Mouse (Mus musculus) MEL (cell line): ENCODE results near the gene Myo18a. TPM values are rescaled to one million over a fixed set of nuclear protein-coding genes. Genes with fewer than 3 reads are reported as not detected.

Experiments
- DNase-seq: peaks from one replicate; pipeline ENCODE4 v3.0.0; 2011; ENCODE audit warnings: low read depth, low spot score
- H3K27ac ChIP-seq: 2 replicates; pipeline ENCODE4 v1.5.1; 2012; ENCODE audit warnings: low read depth, mild to moderate bottlenecking, control low read depth, low read length, moderate library complexity; ENCODE audit not compliant: control insufficient read depth
- H3K27me3 ChIP-seq, 2 experiments: fragments of 150-350 bp in 1 of 2; sonication (generic) in 1 of 2; 2 replicates each; pipeline ENCODE4 v1.6.1; 2012; ENCODE audit warnings: low read length in 2 of 2, mild to moderate bottlenecking in 2 of 2, improper control_type of control experiment in 1 of 2, moderate library complexity in 1 of 2; ENCODE audit not compliant: insufficient read depth in 2 of 2, control insufficient read depth in 1 of 2
- H3K36me3 ChIP-seq, 2 experiments: 2 replicates each; pipeline ENCODE4 v1.6.1; 2012 to 2014; ENCODE audit warnings: low read length in 2 of 2, improper control_type of control experiment in 1 of 2, inconsistent platforms in 1 of 2, mild to moderate bottlenecking in 1 of 2; ENCODE audit not compliant: insufficient read depth in 2 of 2, control insufficient read depth in 1 of 2
- H3K4me1 ChIP-seq, 2 experiments: fragments of 150-350 bp in 1 of 2; sonication (generic) in 1 of 2; 2 replicates each; pipeline ENCODE4 v1.6.1; 2012; ENCODE audit warnings: low read length in 2 of 2, improper control_type of control experiment in 1 of 2, mild to moderate bottlenecking in 1 of 2; ENCODE audit not compliant: insufficient read depth in 2 of 2, control insufficient read depth in 1 of 2
- H3K4me3 ChIP-seq, 2 experiments: fragments of 150-350 bp in 1 of 2; sonication (generic) in 1 of 2; 2 replicates each; pipeline ENCODE4 v1.5.1; 2012; ENCODE audit warnings: low read depth in 2 of 2, low read length in 2 of 2, mild to moderate bottlenecking in 2 of 2, moderate library complexity in 2 of 2, control low read depth in 1 of 2, improper control_type of control experiment in 1 of 2; ENCODE audit not compliant: control insufficient read depth in 1 of 2, insufficient read depth in 1 of 2
- H3K79me2 ChIP-seq: 2 replicates; pipeline ENCODE4 v1.6.1; 2012; ENCODE audit warnings: mild to moderate bottlenecking, low read length, moderate library complexity; ENCODE audit not compliant: control insufficient read depth, poor library complexity, insufficient read depth
- H3K9ac ChIP-seq: 2 replicates; pipeline ENCODE4 v1.6.1; 2012; ENCODE audit warnings: low read depth, mild to moderate bottlenecking, control low read depth, low read length, moderate library complexity; ENCODE audit not compliant: control insufficient read depth, poor library complexity, severe bottlenecking
- H3K9me3 ChIP-seq: fragments of 150-350 bp; sonication (generic); replicated peaks from 2 replicates; pipeline ENCODE4 v1.6.1; 2012; ENCODE audit warnings: mild to moderate bottlenecking, low read length, improper control_type of control experiment, moderate library complexity; ENCODE audit not compliant: insufficient read depth
- BHLHE40 ChIP-seq: IDR thresholded peaks from 2 replicates; pipeline ENCODE4 v1.6.1; 2012; ENCODE audit warnings: low read depth, mild to moderate bottlenecking, inconsistent platforms, low read length, improper control_type of control experiment, borderline replicate concordance
- CHD1 ChIP-seq: IDR thresholded peaks from 2 replicates; pipeline ENCODE4 v1.6.1; 2012; ENCODE audit warnings: low read depth, mild to moderate bottlenecking, inconsistent platforms, low read length, improper control_type of control experiment
- EP300 ChIP-seq, 2 experiments: IDR thresholded peaks; 2 replicates each; pipeline ENCODE4 v1.6.1; 2011; ENCODE audit warnings: improper control_type of control experiment in 2 of 2, low read length in 2 of 2, low read depth in 1 of 2, mild to moderate bottlenecking in 1 of 2
- GABPA ChIP-seq: IDR thresholded peaks from 2 replicates; pipeline ENCODE4 v1.6.1; 2012; ENCODE audit warnings: low read depth, mild to moderate bottlenecking, inconsistent platforms, low read length, improper control_type of control experiment, moderate library complexity
- GATA1 ChIP-seq: IDR thresholded peaks from 2 replicates; pipeline ENCODE4 v1.6.1; 2011; ENCODE audit warnings: low read depth, low read length, improper control_type of control experiment
- HCFC1 ChIP-seq: IDR thresholded peaks from 2 replicates; pipeline ENCODE4 v1.6.1; 2012; ENCODE audit warnings: low read depth, mild to moderate bottlenecking, inconsistent platforms, low read length, improper control_type of control experiment, moderate library complexity
- JUND ChIP-seq: IDR thresholded peaks from 2 replicates; pipeline ENCODE4 v1.6.1; 2011; ENCODE audit warnings: low read depth, mild to moderate bottlenecking, improper control_type of control experiment, low read length
- KAT2A ChIP-seq: conservative IDR thresholded peaks from 2 replicates; pipeline ENCODE4 v1.6.1; 2012; ENCODE audit warnings: low read depth, low read length, improper control_type of control experiment, inconsistent platforms
- MAFK ChIP-seq: IDR thresholded peaks from 2 replicates; pipeline ENCODE4 v1.6.1; 2011; ENCODE audit warnings: low read depth, mild to moderate bottlenecking, low read length, improper control_type of control experiment, borderline replicate concordance
- MAX ChIP-seq: IDR thresholded peaks from 2 replicates; pipeline ENCODE4 v1.6.1; 2011; ENCODE audit warnings: low read length, improper control_type of control experiment
- MAZ ChIP-seq: IDR thresholded peaks from 2 replicates; pipeline ENCODE4 v1.6.1; 2012; ENCODE audit warnings: low read depth, mild to moderate bottlenecking, inconsistent platforms, low read length, improper control_type of control experiment
- MEF2A ChIP-seq: IDR thresholded peaks from 2 replicates; pipeline ENCODE4 v1.6.1; 2014; ENCODE audit warnings: low read depth, mild to moderate bottlenecking, inconsistent platforms, low read length, improper control_type of control experiment; ENCODE audit not compliant: poor library complexity, insufficient replicate concordance, severe bottlenecking; ENCODE audit errors: extremely low read depth
- MXI1 ChIP-seq: IDR thresholded peaks from 2 replicates; pipeline ENCODE4 v1.6.1; 2011; ENCODE audit warnings: mild to moderate bottlenecking, low read depth, low read length, improper control_type of control experiment
- MYB ChIP-seq: IDR thresholded peaks from 2 replicates; pipeline ENCODE4 v1.6.1; 2011; ENCODE audit warnings: mild to moderate bottlenecking, low read depth, low read length, improper control_type of control experiment
- NELFE ChIP-seq: IDR thresholded peaks from 2 replicates; pipeline ENCODE4 v1.6.1; 2011; ENCODE audit warnings: low read depth, low read length, improper control_type of control experiment
- NRF1 ChIP-seq: IDR thresholded peaks from 2 replicates; pipeline ENCODE4 v1.6.1; 2014; ENCODE audit warnings: low read depth, mild to moderate bottlenecking, inconsistent platforms, low read length, improper control_type of control experiment, moderate library complexity; ENCODE audit not compliant: poor library complexity, insufficient read depth, severe bottlenecking
- POLR2A ChIP-seq, 2 experiments: IDR thresholded peaks; 2 replicates each; pipeline ENCODE4 v1.6.1; 2011 to 2012; ENCODE audit warnings: low read length in 2 of 2, mild to moderate bottlenecking in 2 of 2, control low read depth in 1 of 2, improper control_type of control experiment in 1 of 2, low read depth in 1 of 2, moderate library complexity in 1 of 2; ENCODE audit not compliant: control insufficient read depth in 1 of 2, insufficient read depth in 1 of 2, poor library complexity in 1 of 2
- POLR2AphosphoS5 ChIP-seq: IDR thresholded peaks from 2 replicates; pipeline ENCODE4 v1.6.1; 2012; ENCODE audit warnings: low read depth, borderline replicate concordance, mild to moderate bottlenecking, inconsistent platforms, low read length, moderate library complexity, mixed read lengths
- RAD21 ChIP-seq: IDR thresholded peaks from 2 replicates; pipeline ENCODE4 v1.6.1; 2011; ENCODE audit warnings: mild to moderate bottlenecking, low read depth, low read length, improper control_type of control experiment
- SIN3A ChIP-seq: IDR thresholded peaks from 2 replicates; pipeline ENCODE4 v1.6.1; 2012; ENCODE audit warnings: low read length, improper control_type of control experiment, inconsistent platforms
- SMC3 ChIP-seq: IDR thresholded peaks from 2 replicates; pipeline ENCODE4 v1.6.1; 2011; ENCODE audit warnings: low read depth, low read length, improper control_type of control experiment
- TBP ChIP-seq: IDR thresholded peaks from 2 replicates; pipeline ENCODE4 v1.8.0; 2011; ENCODE audit warnings: low read depth, low read length, improper control_type of control experiment
- TCF12 ChIP-seq: IDR thresholded peaks from 2 replicates; pipeline ENCODE4 v1.6.1; 2014; ENCODE audit warnings: low read depth, mild to moderate bottlenecking, inconsistent platforms, low read length, improper control_type of control experiment, moderate library complexity
- UBTF ChIP-seq: IDR thresholded peaks from 2 replicates; pipeline ENCODE4 v1.6.1; 2012; ENCODE audit warnings: low read depth, mild to moderate bottlenecking, inconsistent platforms, low read length, improper control_type of control experiment, moderate library complexity, borderline replicate concordance; ENCODE audit not compliant: insufficient read depth
- USF1 ChIP-seq: IDR thresholded peaks from 2 replicates; pipeline ENCODE4 v1.6.1; 2014; ENCODE audit warnings: low read depth, mild to moderate bottlenecking, inconsistent platforms, low read length, improper control_type of control experiment, moderate library complexity
- USF2 ChIP-seq, 2 experiments: IDR thresholded peaks; 2 replicates each; pipeline ENCODE4 v1.6.1; 2011 to 2012; ENCODE audit warnings: improper control_type of control experiment in 2 of 2, low read length in 2 of 2, borderline replicate concordance in 1 of 2, inconsistent platforms in 1 of 2, low read depth in 1 of 2, mild to moderate bottlenecking in 1 of 2; ENCODE audit not compliant: insufficient read depth in 1 of 2
- ZC3H11A ChIP-seq: IDR thresholded peaks from 2 replicates; pipeline ENCODE4 v1.6.1; 2012; ENCODE audit warnings: low read depth, mild to moderate bottlenecking, inconsistent platforms, low read length, improper control_type of control experiment
- ZMIZ1 ChIP-seq: IDR thresholded peaks from 2 replicates; pipeline ENCODE4 v1.6.1; 2012; ENCODE audit warnings: low read depth, mild to moderate bottlenecking, inconsistent platforms, low read length, improper control_type of control experiment, moderate library complexity
- ZNF384 ChIP-seq: IDR thresholded peaks from 2 replicates; pipeline ENCODE4 v1.6.1; 2012; ENCODE audit warnings: low read depth, mild to moderate bottlenecking, inconsistent platforms, low read length, improper control_type of control experiment
- polyA plus RNA-seq, 2 experiments: library from polyadenylated mRNA; stranded (reverse) in 1 of 2; unstranded in 1 of 2; fragments of >175 nt in 1 of 2; fragments of >200 nt in 1 of 2; gene quantifications; 2 replicates each; pipeline versions ENCODE4 v1.2.1 to v1.2.4; 2012; ENCODE audit warnings: low replicate concordance in 2 of 2, low read depth in 1 of 2; ENCODE audit not compliant: insufficient read length in 2 of 2, insufficient read depth in 1 of 2, missing spikeins in 1 of 2
- total RNA-seq: library from RNA; depleted of rRNA; stranded (reverse); fragments of 300-350 nt; gene quantifications from 2 replicates; pipeline ENCODE4 v1.2.3, GENCODE M21; 2012

Gene Myo18a
- total and polyA plus RNA-seq, 3 experiments = 13.1 to 18.0 TPM; not detected in 1

- no peak overlapping the region for H3K9ac ChIP-seq
- no peak overlapping the region for H3K27ac ChIP-seq
- no peak overlapping the region for H3K4me3 ChIP-seq
- no peak for TF ChIP-seq USF2 (IDR thresholded peaks at IDR 0.05; ENCODE audit: borderline replicate concordance in 1 of 2, insufficient read depth in 1 of 2, low read depth in 1 of 2, low read length in 2 of 2)
- no peak for TF ChIP-seq MYB
- no peak for TF ChIP-seq JUND
- no peak for TF ChIP-seq ZC3H11A
- no peak for TF ChIP-seq TBP
- no peak for TF ChIP-seq CHD1
- TF ChIP-seq NRF1 = no peak
- TF ChIP-seq GATA1 = no peak
- TF ChIP-seq HCFC1 = no peak
- TF ChIP-seq MAX = no peak
- TF ChIP-seq GABPA = no peak
- TF ChIP-seq POLR2A (IDR thresholded peaks at IDR 0.05; ENCODE audit: control insufficient read depth in 1 of 2, insufficient read depth in 1 of 2, low read depth in 1 of 2, low read length in 2 of 2, poor library complexity in 1 of 2) = no peak
- no peak for TF ChIP-seq RAD21
- no peak for TF ChIP-seq ZNF384
- no peak for TF ChIP-seq USF1
- TF ChIP-seq BHLHE40 = no peak
- no peak for TF ChIP-seq MEF2A
- TF ChIP-seq SIN3A = no peak
- TF ChIP-seq UBTF = no peak
- TF ChIP-seq EP300 (IDR thresholded peaks at IDR 0.05; ENCODE audit: low read depth in 1 of 2, low read length in 2 of 2) = no peak
- TF ChIP-seq, all 39 proteins: peak for 0
- H3K4me1 ChIP-seq = no peaks in the 10 kb centered on the region
- no peaks in the 10 kb centered on the region for H3K79me2 ChIP-seq
- H3K36me3 ChIP-seq = peaks cover 0 to 3% of the 10 kb centered on the region in 2 experiments; a peak in 1 of 4 replicates
- H3K27me3 ChIP-seq = peaks cover 39 to 42% of the 10 kb centered on the region in 2 experiments
- no peaks in the 10 kb centered on the region for H3K9me3 ChIP-seq
- no peak for DNase-seq
Measured at GRCm38 (mm10) chr11:77901366-77901765, 138.3 kb downstream of the Myo18a start.

DNA sequence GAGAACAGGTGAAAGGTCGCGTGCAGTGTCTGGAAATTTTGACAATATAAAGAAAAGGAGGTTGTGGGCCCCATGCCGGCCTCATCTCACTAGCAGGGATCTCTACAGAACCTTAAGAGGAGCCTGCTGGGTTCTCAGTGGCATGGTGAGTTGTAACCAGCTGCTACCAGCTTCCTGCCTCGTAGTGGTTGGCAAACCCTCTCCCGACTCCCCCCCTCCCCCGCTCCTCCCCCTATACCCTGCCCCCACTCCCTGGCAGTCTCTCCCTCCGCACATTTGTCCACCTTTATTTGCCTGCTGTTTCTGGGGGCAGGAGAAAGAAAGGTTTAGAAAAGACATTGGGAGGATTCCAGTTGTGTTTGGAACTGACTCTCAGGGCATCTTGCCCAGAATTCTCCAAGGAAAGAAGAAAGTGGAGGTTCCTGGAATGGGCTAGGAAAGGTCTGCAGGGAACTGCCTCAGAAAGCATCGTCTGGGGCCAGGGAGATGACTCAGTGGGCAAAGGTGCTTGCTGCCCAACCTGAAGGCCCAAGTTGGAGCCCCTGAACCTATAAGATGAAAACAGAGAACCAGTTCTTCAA, 138.8 kb downstream of the Myo18a start:
- no peak for DNase-seq
- Histone ChIP-seq H3K4me3 (no peak overlapping the region), H3K4me1 (peaks cover 0 to 4% of the 10 kb centered on the region in 2 experiments; a peak in 1 of 4 replicates), H3K27me3 (peaks cover 36 to 44% of the 10 kb centered on the region in 2 experiments), H3K79me2 (no peaks in the 10 kb centered on the region)
- TF ChIP-seq GABPA (no peak), CHD1 (no peak), HCFC1 (no peak), KAT2A (no peak), MXI1 (no peak), SMC3 (no peak), GATA1 (no peak), ZC3H11A (no peak), MAZ (no peak), TBP (no peak), JUND (no peak), MAFK (no peak), USF2 (IDR thresholded peaks at IDR 0.05; ENCODE audit: borderline replicate concordance in 1 of 2, insufficient read depth in 1 of 2, low read depth in 1 of 2, low read length in 2 of 2) (no peak), ZNF384 (no peak), SIN3A (no peak), ZMIZ1 (no peak), POLR2AphosphoS5 (no peak), BHLHE40 (no peak), NELFE (no peak), TCF12 (no peak)
- TF ChIP-seq, all 39 proteins: peak for 0
- Histone ChIP-seq H3K36me3 (peaks cover 0 to 3% of the 10 kb centered on the region in 2 experiments; a peak in 1 of 4 replicates), H3K9ac (no peak overlapping the region), H3K27ac (no peak overlapping the region), H3K9me3 (no peaks in the 10 kb centered on the region)
